In genomic region chr1:66700149-66700692, GRCm38 (mm10) we compare ENCODE assay signal across 8 mouse cellular contexts. TPM values are rescaled to one million over a fixed set of nuclear protein-coding genes. Genes with fewer than 3 reads are reported as not detected.
DNase-seq lines count a peak whose midpoint lies in the region; ATAC-seq and TF ChIP-seq lines count a peak whose summit lies in the region.

No protein-coding gene starts in this region.

- peaks cover 18% of the 10 kb centered on the region for H3K9me3 ChIP-seq in E14TG2a.4 (ENCODE audit: low read length)

- no peaks in the 10 kb centered on the region for H3K27me3 ChIP-seq in E14TG2a.4 (ENCODE audit: insufficient read depth, low read length)

- peak overlapping the region; percentile 93 for H3K4me3 ChIP-seq in E14TG2a.4 (replicated peaks; ENCODE audit: low read length)

- TF ChIP-seq CTCF in E14TG2a.4 (conservative IDR thresholded peaks at IDR 0.05; ENCODE audit: low read length), result no peak

- H3K36me3 ChIP-seq in E14TG2a.4 (ENCODE audit: insufficient read depth, low read length), result peaks cover 20% of the 10 kb centered on the region

- peaks cover 33% of the 10 kb centered on the region for H3K4me1 ChIP-seq in E14TG2a.4 (replicated peaks; ENCODE audit: low read depth, low read length)

- no peak for ATAC-seq in cerebellum, adult (ENCODE audit: insufficient number of reproducible peaks, low FRiP score, low TSS enrichment)
- ATAC-seq in granulocyte monocyte progenitor cell, adult 5-6 weeks (replicated peaks; ENCODE audit: poor library complexity, severe bottlenecking), result peak; percentile 74

- peak; percentile 32 for DNase-seq in cerebellum, adult 9-10 months
- peak; percentile 4 for DNase-seq in lung, postnatal 14 days
- DNase-seq in thymus, postnatal 25 days, result no peak
- no peak for DNase-seq in adrenal gland, adult 2 months
- DNase-seq in ovary, postnatal 14 days (ENCODE audit: low spot score), result no peak

RNA-seq across cellular contexts. Expression of gene Rpe, which starts 0.4 kb away (rescaled TPM):
- total RNA-seq in granulocyte monocyte progenitor cell, adult 5-6 weeks (2014; fragmentation: Nextera tagmentation), result 65.5 and 81.7 TPM in 2 replicates
- total RNA-seq in granulocyte monocyte progenitor cell, adult 5-6 weeks (2017), result 57.0 and 75.1 TPM in 2 replicates
- 10 to 100 TPM; 74.5 to 81.4 TPM for total RNA-seq in adrenal gland, adult 2 months (2021)
- 25.7 and 26.0 TPM in 2 replicates for polyA plus RNA-seq in adrenal gland, adult 2 months (2012; rRNA removed)

Comparison
In these comparisons a context has a peak if more than half of its experiments do, and no peak if none do; other contexts are left out.
1. DNase-seq: peak in cerebellum, adult 9-10 months (single experiment) and lung, postnatal 14 days (single experiment); none in thymus, postnatal 25 days (single experiment), adrenal gland, adult 2 months (single experiment) and ovary, postnatal 14 days (single experiment).